Mouse (Mus musculus) retina, postnatal 7 days (tissue): ENCODE data around the gene Dhodh.

Experiments used
- DNase-seq: peaks from one replicate; pipeline ENCODE4 v3.0.0-alpha.2; 2012; ENCODE audit warnings: low read depth, low spot score

Dhodh gene

GRCm38 (mm10) chr8:109608271-109609152 lies at the start of gene Dhodh:
Gene Dhodh (minus strand): TSS chr8:109608673.
- peak; percentile 92 for DNase-seq

- no peak for DNase-seq
Measured at GRCm38 (mm10) chr8:109656860-109657259, 48.4 kb upstream of the Dhodh start.

- DNase-seq, result no peak
Measured at GRCm38 (mm10) chr8:109650801-109651200, 42.3 kb upstream of the Dhodh start.

- no peak for DNase-seq
Measured at GRCm38 (mm10) chr8:109648469-109648868, 40.0 kb upstream of the Dhodh start.

- DNase-seq, result no peak
Measured at GRCm38 (mm10) chr8:109647331-109647730, 38.9 kb upstream of the Dhodh start.

- DNase-seq, result no peak
Measured at GRCm38 (mm10) chr8:109641236-109641635, 32.8 kb upstream of the Dhodh start.

- no peak for DNase-seq
Measured at GRCm38 (mm10) chr8:109640410-109640809, 31.9 kb upstream of the Dhodh start.

GRCm38 (mm10) chr8:109638851-109639250 lies 30.4 kb upstream of the Dhodh start:
- DNase-seq, result no peak

GRCm38 (mm10) chr8:109635146-109635545 lies 26.7 kb upstream of the Dhodh start:
- no peak for DNase-seq

GRCm38 (mm10) chr8:109632498-109632897 lies 24.0 kb upstream of the Dhodh start:
- no peak for DNase-seq

GRCm38 (mm10) chr8:109628638-109629037 lies 20.2 kb upstream of the Dhodh start:
- DNase-seq, result no peak

- no peak for DNase-seq
Measured at GRCm38 (mm10) chr8:109615569-109615968, 7.1 kb upstream of the Dhodh start.

- DNase-seq, result no peak
Measured at GRCm38 (mm10) chr8:109614243-109615210, 6.1 kb upstream of the Dhodh start, which contains the start of gene Pkd1l3. Gene Pkd1l3 (plus strand): TSS chr8:109614517.

GRCm38 (mm10) chr8:109609153-109609502 lies 655 bp upstream of the Dhodh start:
- DNase-seq, result no peak

- DNase-seq, result no peak
Measured at GRCm38 (mm10) chr8:109607650-109608049, 823 bp downstream of the Dhodh start.

- DNase-seq, result no peak
Measured at GRCm38 (mm10) chr8:109606725-109607124, 1.7 kb downstream of the Dhodh start.

GRCm38 (mm10) chr8:109595854-109596253 lies 12.6 kb downstream of the Dhodh start:
- DNase-seq, result peak; percentile 25

- DNase-seq, result no peak
Measured at GRCm38 (mm10) chr8:109593117-109593788, 15.2 kb downstream of the Dhodh start.

GRCm38 (mm10) chr8:109592164-109592563 lies 16.3 kb downstream of the Dhodh start:
- no peak for DNase-seq

GRCm38 (mm10) chr8:109591367-109591766 lies 17.1 kb downstream of the Dhodh start:
- DNase-seq, result no peak

GRCm38 (mm10) chr8:109590901-109591300 lies 17.6 kb downstream of the Dhodh start:
- DNase-seq, result no peak
